Comparison of ENCODE assay signal across 10 mouse cellular contexts in genomic region chr4:150007444-150007843, GRCm38 (mm10). TPM values are rescaled to one million over a fixed set of nuclear protein-coding genes. Genes with fewer than 3 reads are reported as not detected.
A peak's percentile ranks its signal among the peaks of the same experiment; 100 is the strongest.
DNase-seq lines count a peak whose midpoint lies in the region; ATAC-seq lines count a peak whose summit lies in the region.
"Had no signal": no experiment of that assay in that cellular context is flagged by ENCODE, and none has a peak within 500 bp of the region (broad histone marks: within the 10 kb centered on the region; RNA-seq: fewer than 3 reads in every experiment).

No protein-coding gene starts in this region.

- H3K9ac ChIP-seq in heart, embryonic 13.5 days = peak overlapping the region; percentile 93; the same call in 1 of the 2 replicates
- H3K9ac ChIP-seq in intestine, embryonic 16.5 days (ENCODE audit: low read depth, low read length) = peak overlapping the region; percentile 94; the same call in 1 of the 2 replicates
- H3K9ac ChIP-seq in neural tube, embryonic 15.5 days (replicated peaks) = no peak overlapping the region

- H3K27ac ChIP-seq in heart, embryonic 13.5 days (replicated peaks) = peak overlapping the region; percentile 97
- 0 out of 2 replicates have a peak overlapping the region, but pooled peaks have one; percentile 98 for H3K27ac ChIP-seq in intestine, embryonic 16.5 days (ENCODE audit: low read length)
- no peak overlapping the region for H3K27ac ChIP-seq in neural tube, embryonic 15.5 days (replicated peaks)

- peaks cover 68% of the 10 kb centered on the region for H3K4me1 ChIP-seq in heart, embryonic 13.5 days
- H3K4me1 ChIP-seq in megakaryocyte, embryonic 14.5 days = peaks cover 95% of the 10 kb centered on the region
- peaks cover 38% of the 10 kb centered on the region for H3K4me1 ChIP-seq in intestine, embryonic 16.5 days (ENCODE audit: control insufficient read depth, insufficient read depth, low read length)
- peaks cover 23% of the 10 kb centered on the region for H3K4me1 ChIP-seq in neural tube, embryonic 15.5 days

- no peaks in the 10 kb centered on the region for H3K27me3 ChIP-seq in heart, embryonic 13.5 days (replicated peaks)
- no peaks in the 10 kb centered on the region for H3K27me3 ChIP-seq in megakaryocyte, embryonic 14.5 days (replicated peaks)
- H3K27me3 ChIP-seq in intestine, embryonic 16.5 days (replicated peaks; ENCODE audit: control insufficient read depth, insufficient read depth, low read length) = no peaks in the 10 kb centered on the region
- no peaks in the 10 kb centered on the region for H3K27me3 ChIP-seq in neural tube, embryonic 15.5 days (replicated peaks)

- H3K36me3 ChIP-seq in heart, embryonic 13.5 days = peaks cover 8% of the 10 kb centered on the region; the same call in 1 of the 2 replicates
- H3K36me3 ChIP-seq in megakaryocyte, embryonic 14.5 days (replicated peaks; ENCODE audit: low read length) = peaks cover 19% of the 10 kb centered on the region
- no peaks in the 10 kb centered on the region for H3K36me3 ChIP-seq in intestine, embryonic 16.5 days (ENCODE audit: control insufficient read depth, insufficient read depth, low read length)
- no peaks in the 10 kb centered on the region for H3K36me3 ChIP-seq in neural tube, embryonic 15.5 days

- H3K4me3 ChIP-seq in heart, embryonic 13.5 days = peak overlapping the region; percentile 76
- H3K4me3 ChIP-seq in megakaryocyte, embryonic 14.5 days (replicated peaks) = peak overlapping the region; percentile 94
- peak overlapping the region; percentile 81; the same call in 1 of the 2 replicates for H3K4me3 ChIP-seq in intestine, embryonic 16.5 days (ENCODE audit: low read length)
- H3K4me3 ChIP-seq in neural tube, embryonic 15.5 days (replicated peaks) = no peak overlapping the region

- intact Hi-C loops in heart, postnatal 25 days (cut with DNase I) = no loop called here

- 0 out of 2 replicates have a peak, but pooled peaks cover 2% of the 10 kb centered on the region for H3K9me3 ChIP-seq in heart, embryonic 13.5 days
- H3K9me3 ChIP-seq in megakaryocyte, embryonic 14.5 days = peaks cover 11% of the 10 kb centered on the region
- no peaks in the 10 kb centered on the region for H3K9me3 ChIP-seq in intestine, embryonic 16.5 days (ENCODE audit: control insufficient read depth, low read length)
- H3K9me3 ChIP-seq in neural tube, embryonic 15.5 days (replicated peaks) = no peaks in the 10 kb centered on the region

- ATAC-seq in heart, embryonic 13.5 days (ENCODE audit: extremely low read depth, insufficient number of reproducible peaks, low FRiP score, low TSS enrichment) = no peak
- ATAC-seq in megakaryocyte, adult 5-6 weeks (ENCODE audit: poor library complexity, severe bottlenecking) = no peak
- ATAC-seq in intestine, embryonic 16.5 days = no peak
- ATAC-seq in neural tube, embryonic 15.5 days (ENCODE audit: low FRiP score) = no peak

- peak overlapping the region; percentile 75 for H3K4me2 ChIP-seq in heart, embryonic 13.5 days
- peak overlapping the region; percentile 85 for H3K4me2 ChIP-seq in intestine, embryonic 16.5 days (ENCODE audit: low read depth, low read length)
- peak overlapping the region; percentile 63 for H3K4me2 ChIP-seq in neural tube, embryonic 15.5 days

- 79% methylated on average over 3 of the region's 3 CpGs for WGBS in heart, embryonic 13.5 days
- WGBS in intestine, embryonic 16.5 days = 84% methylated on average over 3 of the region's 3 CpGs
- 88% methylated on average over 3 of the region's 3 CpGs for WGBS in neural tube, embryonic 15.5 days

- no peak for DNase-seq in heart, postnatal 25 days (ENCODE audit: low spot score)
- DNase-seq in layer of hippocampus, adult 18-20 months (ENCODE audit: low spot score in 2 of 2) = no peak
- DNase-seq in thymus, postnatal 4 days = no peak
- DNase-seq: gastrocnemius, postnatal 10 days; retina, postnatal 1 day had no signal

RNA-seq across cellular contexts. Expression of gene H6pd, which starts 1.4 kb away (rescaled TPM):
- polyA plus RNA-seq in heart, embryonic 13.5 days (2015; fragmentation: Nextera tagmentation; extraction: Ambion mirVana) = 10.2 and 10.6 TPM in 2 replicates
- 10 to 100 TPM; 39.8 to 45.4 TPM for total RNA-seq in heart, postnatal 25 days (2021)
- polyA plus RNA-seq in megakaryocyte, embryonic 14.5 days (2012; ENCODE audit: insufficient read depth, low replicate concordance) = 4.4 and 6.8 TPM in 2 replicates
- 14.4 and 16.1 TPM in 2 replicates for total RNA-seq in megakaryocyte, adult 5-6 weeks (2015)
- 26.1 and 32.7 TPM in 2 replicates for total RNA-seq in megakaryocyte, adult 5-6 weeks (2017)
- polyA plus RNA-seq in intestine, embryonic 16.5 days (2015; fragmentation: Nextera tagmentation; extraction: Ambion mirVana) = 31.6 and 41.6 TPM in 2 replicates
- 3.3 and 6.4 TPM in 2 replicates for polyA plus RNA-seq in neural tube, embryonic 15.5 days (2015; fragmentation: Nextera tagmentation; extraction: Ambion mirVana)
- 10 to 100 TPM; 10.2 to 10.6 TPM for total RNA-seq in layer of hippocampus, adult 18-20 months (2021)

RNA-seq across cellular contexts. Expression of gene Spsb1, which starts 52.6 kb away (rescaled TPM):
- polyA plus RNA-seq in heart, embryonic 13.5 days (2015; fragmentation: Nextera tagmentation; extraction: Ambion mirVana) = 4.3 and 4.5 TPM in 2 replicates
- 10 to 100 TPM; 32.6 to 36.7 TPM for total RNA-seq in heart, postnatal 25 days (2021)
- polyA plus RNA-seq in megakaryocyte, embryonic 14.5 days (2012; ENCODE audit: insufficient read depth, low replicate concordance) = 0.75 TPM in 1 of 2 replicates, not detected in the other
- total RNA-seq in megakaryocyte, adult 5-6 weeks (2015) = 0.11 TPM in 1 of 2 replicates, not detected in the other
- 0.22 TPM in 1 of 2 replicates, not detected in the other for total RNA-seq in megakaryocyte, adult 5-6 weeks (2017)
- polyA plus RNA-seq in intestine, embryonic 16.5 days (2015; fragmentation: Nextera tagmentation; extraction: Ambion mirVana) = 17.0 and 20.6 TPM in 2 replicates
- 7.7 and 9.8 TPM in 2 replicates for polyA plus RNA-seq in neural tube, embryonic 15.5 days (2015; fragmentation: Nextera tagmentation; extraction: Ambion mirVana)
- 10 to 100 TPM; 27.2 to 36.3 TPM for total RNA-seq in layer of hippocampus, adult 18-20 months (2021)
